Mouse (Mus musculus) liver, adult (tissue): Measurements from ENCODE around the gene Tgfb3.

Experiments used
- GATA4 ChIP-seq: IDR thresholded peaks from 2 replicates; pipeline ENCODE4 v1.6.1; 2014; ENCODE audit warnings: mild to moderate bottlenecking, low read length; ENCODE audit not compliant: insufficient replicate concordance

Tgfb3 gene

GRCm38 (mm10) chr12:86022282-86022984 is 56.4 kb downstream of the Tgfb3 start:
- TF ChIP-seq GATA4 = no peak

GRCm38 (mm10) chr12:86021583-86021982 is 57.3 kb downstream of the Tgfb3 start:
- no peak for TF ChIP-seq GATA4

- TF ChIP-seq GATA4 = no peak
Measured at GRCm38 (mm10) chr12:86017360-86017759, 61.5 kb downstream of the Tgfb3 start.

GRCm38 (mm10) chr12:86015114-86015513 is 63.7 kb downstream of the Tgfb3 start:
- no peak for TF ChIP-seq GATA4

GRCm38 (mm10) chr12:86014621-86015020 is 64.2 kb downstream of the Tgfb3 start:
- no peak for TF ChIP-seq GATA4

GRCm38 (mm10) chr12:86014174-86014573 is 64.7 kb downstream of the Tgfb3 start:
- TF ChIP-seq GATA4 = no peak

GRCm38 (mm10) chr12:86012195-86012594 is 66.6 kb downstream of the Tgfb3 start:
- TF ChIP-seq GATA4 = no peak

- TF ChIP-seq GATA4 = no peak
Measured at GRCm38 (mm10) chr12:86010656-86011055, 68.2 kb downstream of the Tgfb3 start.

GRCm38 (mm10) chr12:86007377-86007776 is 71.5 kb downstream of the Tgfb3 start:
- TF ChIP-seq GATA4 = no peak
